Mouse (Mus musculus) hindbrain, embryonic 16.5 days (tissue): ENCODE data around the gene Tnni3. TPM values are rescaled to one million over a fixed set of nuclear protein-coding genes. Genes with fewer than 3 reads are reported as not detected.

Source experiments
- ATAC-seq: fragments of 200-750 bp; cut with Nextera tagmentation; 2 replicates; pipeline ENCODE4 v1.8.0; 2017; ENCODE audit warnings: moderate TSS enrichment, moderate library complexity
- H3K27ac ChIP-seq: fragments of 300-500 bp; sonication (generic); 2 replicates; pipeline ENCODE4 v1.5.1; 2014; ENCODE audit warnings: low read depth, mild to moderate bottlenecking, control low read depth, low read length, moderate library complexity
- H3K27me3 ChIP-seq: fragments of 300-500 bp; sonication (generic); replicated peaks from 2 replicates; pipeline ENCODE4 v1.6.1; 2014; ENCODE audit warnings: low read length; ENCODE audit not compliant: control insufficient read depth, insufficient read depth
- H3K36me3 ChIP-seq: fragments of 300-500 bp; sonication (generic); 2 replicates; pipeline ENCODE4 v1.6.1; 2014; ENCODE audit warnings: mild to moderate bottlenecking, low read length, moderate library complexity, mixed read lengths; ENCODE audit not compliant: control insufficient read depth, insufficient read depth
- H3K4me1 ChIP-seq: fragments of 300-500 bp; sonication (generic); 2 replicates; pipeline ENCODE4 v1.6.1; 2014; ENCODE audit warnings: low read depth, low read length; ENCODE audit not compliant: control insufficient read depth, insufficient read depth
- H3K4me2 ChIP-seq: fragments of 300-500 bp; sonication (generic); 2 replicates; pipeline ENCODE4 v1.6.1; 2014; ENCODE audit warnings: mild to moderate bottlenecking, low read length, control low read depth, moderate library complexity
- H3K4me3 ChIP-seq: fragments of 300-500 bp; sonication (generic); 2 replicates; pipeline ENCODE4 v1.5.1; 2014; ENCODE audit warnings: mild to moderate bottlenecking, low read length, control low read depth, moderate library complexity
- H3K9ac ChIP-seq: fragments of 300-500 bp; sonication (generic); 2 replicates; pipeline ENCODE4 v1.6.1; 2014; ENCODE audit warnings: low read depth, mild to moderate bottlenecking, control low read depth, low read length, moderate library complexity
- H3K9me3 ChIP-seq: fragments of 300-500 bp; sonication (generic); 2 replicates; pipeline ENCODE4 v1.6.1; 2014; ENCODE audit warnings: mild to moderate bottlenecking, low read length, moderate library complexity; ENCODE audit not compliant: control insufficient read depth
- WGBS: fragments of 180-500 bp; shearing (Covaris S2); extraction: QIAGEN DNeasy Blood & Tissue Kit; methylation state at CpG from one replicate; pipeline ENCODE4 v1.1.7; 2014; 5-methylcytosine and 5-hydroxymethylcytosine counted together
- polyA plus RNA-seq: library from polyadenylated mRNA; unstranded; fragments of >200 nt; fragmentation: Nextera tagmentation; extraction: Ambion mirVana; gene quantifications from 2 replicates; pipeline ENCODE4 v1.2.1, GENCODE M21; 2015

Gene Tnni3
- polyA plus RNA-seq, 1 experiment from 2014 or later, result 1.7 TPM

- H3K4me3 ChIP-seq, result no peak overlapping the region
- H3K36me3 ChIP-seq, result no peaks in the 10 kb centered on the region
- H3K4me2 ChIP-seq, result no peak overlapping the region
- 83% methylated on average over 8 of the region's 8 CpGs for WGBS
- no peaks in the 10 kb centered on the region for H3K9me3 ChIP-seq
- no peak for ATAC-seq
- H3K9ac ChIP-seq, result no peak overlapping the region
- H3K27ac ChIP-seq, result no peak overlapping the region
- H3K4me1 ChIP-seq, result no peaks in the 10 kb centered on the region
- no peaks in the 10 kb centered on the region for H3K27me3 ChIP-seq
Measured at GRCm38 (mm10) chr7:4511489-4512224, 12.4 kb downstream of the Tnni3 start.

DNA sequence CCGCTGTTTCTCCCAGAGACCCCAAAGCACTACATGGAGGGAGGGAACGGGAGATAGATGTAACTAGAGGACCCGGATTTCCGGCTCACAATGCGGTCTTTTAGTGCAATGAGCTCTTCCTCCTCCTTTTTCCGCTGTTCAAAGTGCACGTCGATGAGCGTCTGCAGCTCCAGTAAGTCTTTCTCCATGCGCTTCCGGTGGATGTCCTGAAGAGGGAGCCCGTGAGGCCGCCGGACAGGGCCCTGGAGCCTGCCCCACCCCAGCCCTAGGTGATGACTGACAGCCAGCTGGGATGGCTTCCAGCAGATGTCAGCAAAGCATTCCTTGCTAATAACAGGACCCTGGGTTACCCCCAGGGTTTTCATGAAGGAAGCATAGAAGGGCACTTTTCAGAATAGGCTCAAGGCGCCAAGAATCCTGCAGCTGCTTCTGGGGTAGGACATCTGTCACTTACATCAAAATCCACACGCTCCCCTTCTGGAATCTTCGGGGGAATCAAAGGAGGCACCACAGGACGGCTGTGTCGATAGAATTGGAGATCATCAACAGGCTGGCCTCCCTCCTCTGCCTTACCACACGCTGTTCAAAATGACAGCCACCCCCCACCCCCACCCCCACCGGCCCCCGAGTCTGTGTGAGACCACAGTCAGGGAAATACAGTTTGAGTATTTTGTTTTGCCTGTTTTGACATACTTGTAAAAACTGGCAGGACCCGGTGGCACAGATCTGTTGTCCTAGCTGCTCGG lies 14.0 kb downstream of the Tnni3 start:
- Histone ChIP-seq H3K27ac (no peak overlapping the region), H3K36me3 (no peaks in the 10 kb centered on the region), H3K9ac (no peak overlapping the region), H3K4me3 (no peak overlapping the region), H3K9me3 (no peaks in the 10 kb centered on the region), H3K4me2 (no peak overlapping the region), H3K27me3 (no peaks in the 10 kb centered on the region), H3K4me1 (no peaks in the 10 kb centered on the region)
- WGBS, result 12% methylated on average over 24 of the region's 24 CpGs
- ATAC-seq, result peak; percentile 69

DNA sequence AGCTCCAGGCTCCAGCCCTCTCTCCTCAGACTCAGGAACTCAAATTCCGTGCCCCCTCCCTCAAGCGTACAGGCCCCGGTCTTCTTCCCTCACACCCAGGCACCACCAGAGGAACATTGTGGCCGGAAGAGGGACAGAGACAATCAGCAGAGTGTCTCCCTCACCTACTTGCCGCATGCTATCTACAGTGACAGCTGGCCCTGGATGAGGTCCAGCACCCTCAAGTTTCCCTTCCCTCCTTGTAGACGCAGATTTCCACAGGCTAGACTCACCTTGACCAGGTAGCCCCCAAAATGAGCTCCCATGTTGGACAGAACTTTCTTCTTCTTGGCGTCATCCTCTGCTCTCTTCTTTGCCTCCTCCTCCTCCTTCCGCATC lies 15.3 kb downstream of the Tnni3 start:
- WGBS, result 91% methylated on average over 8 of the region's 8 CpGs
- Histone ChIP-seq H3K4me3 (no peak overlapping the region), H3K9me3 (no peaks in the 10 kb centered on the region), H3K9ac (no peak overlapping the region), H3K27me3 (no peaks in the 10 kb centered on the region), H3K36me3 (no peaks in the 10 kb centered on the region), H3K4me1 (no peaks in the 10 kb centered on the region), H3K27ac (no peak overlapping the region), H3K4me2 (no peak overlapping the region)
- no peak for ATAC-seq

- WGBS, result 73% methylated on average over 11 of the region's 32 CpGs
- H3K36me3 ChIP-seq, result no peaks in the 10 kb centered on the region
- no peaks in the 10 kb centered on the region for H3K4me1 ChIP-seq
- no peak overlapping the region for H3K4me3 ChIP-seq
- ATAC-seq, result no peak
- no peaks in the 10 kb centered on the region for H3K27me3 ChIP-seq
- no peak overlapping the region for H3K27ac ChIP-seq
- H3K9ac ChIP-seq, result no peak overlapping the region
- H3K4me2 ChIP-seq, result no peak overlapping the region
- no peaks in the 10 kb centered on the region for H3K9me3 ChIP-seq
Measured at GRCm38 (mm10) chr7:4508062-4508738, 15.8 kb downstream of the Tnni3 start.

- 69% methylated on average over 4 of the region's 4 CpGs for WGBS
- Histone ChIP-seq H3K27me3 (no peaks in the 10 kb centered on the region), H3K4me3 (no peak overlapping the region), H3K27ac (no peak overlapping the region), H3K4me2 (no peak overlapping the region), H3K36me3 (no peaks in the 10 kb centered on the region), H3K4me1 (no peaks in the 10 kb centered on the region), H3K9me3 (no peaks in the 10 kb centered on the region), H3K9ac (no peak overlapping the region)
- ATAC-seq, result no peak
Measured at GRCm38 (mm10) chr7:4507220-4507619, 16.8 kb downstream of the Tnni3 start.

DNA sequence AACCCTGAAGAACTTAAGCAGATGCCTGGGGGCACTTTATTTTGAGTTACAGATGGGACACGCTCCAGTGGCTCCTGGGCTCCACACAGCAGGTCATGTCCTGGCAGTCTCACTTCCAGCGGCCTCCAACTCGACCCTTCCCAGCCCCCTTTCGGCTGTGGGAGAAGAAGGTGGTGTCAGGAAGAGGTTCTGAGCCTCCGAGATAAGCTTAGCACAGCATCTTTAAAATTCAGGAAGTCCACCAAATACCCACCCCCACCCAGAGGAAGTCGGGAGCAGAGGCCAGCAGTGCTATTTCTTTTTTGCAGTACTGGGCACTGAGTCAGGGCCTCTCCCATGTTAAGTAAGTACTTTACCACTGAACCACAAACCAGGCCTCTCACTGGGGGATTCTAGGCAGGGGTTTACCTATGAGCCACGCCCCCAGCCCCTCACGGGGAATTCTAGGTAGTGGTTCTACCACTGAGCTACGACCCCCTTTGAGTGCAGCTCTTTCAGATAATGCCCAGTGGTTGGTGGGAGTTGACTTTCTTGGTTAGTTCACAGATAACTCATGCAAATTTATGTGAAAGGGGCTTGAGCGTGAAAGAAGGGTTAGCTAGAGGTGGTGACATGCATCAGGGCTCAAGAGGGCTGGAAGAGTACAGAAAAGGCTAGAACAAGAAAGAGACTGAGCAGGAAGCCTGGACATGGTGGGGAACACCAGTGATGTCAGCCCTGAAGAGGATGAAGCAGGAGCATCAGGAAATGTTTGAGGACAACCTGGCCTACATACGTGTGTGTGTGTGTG lies 19.2 kb downstream of the Tnni3 start:
- ATAC-seq, result no peak
- Histone ChIP-seq H3K36me3 (no peaks in the 10 kb centered on the region), H3K9me3 (no peaks in the 10 kb centered on the region), H3K27ac (no peak overlapping the region), H3K27me3 (no peaks in the 10 kb centered on the region), H3K4me1 (peaks cover 8% of the 10 kb centered on the region), H3K9ac (no peak overlapping the region), H3K4me2 (no peak overlapping the region), H3K4me3 (no peak overlapping the region)
- 57% methylated on average over 11 of the region's 11 CpGs for WGBS

DNA sequence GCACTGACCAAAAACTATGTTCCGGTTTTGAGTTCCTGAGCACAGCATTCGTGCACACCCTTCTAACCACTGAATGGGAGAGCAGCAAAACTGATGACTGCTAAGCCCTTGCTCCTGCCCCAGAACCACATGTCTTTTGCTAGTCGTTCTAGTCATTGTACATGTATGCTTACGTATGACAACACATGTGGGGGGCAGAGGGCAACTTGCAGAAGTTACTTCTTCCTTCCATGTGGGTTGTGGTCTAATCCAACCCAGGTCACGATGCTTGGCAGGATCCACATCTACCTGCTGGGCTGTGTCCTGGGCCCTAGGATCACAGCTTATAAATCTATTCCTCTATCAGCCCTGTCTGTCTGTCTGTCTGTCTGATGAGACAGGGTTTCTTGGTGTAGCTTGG lies 20.2 kb downstream of the Tnni3 start:
- Histone ChIP-seq H3K27ac (no peak overlapping the region), H3K4me2 (no peak overlapping the region), H3K27me3 (no peaks in the 10 kb centered on the region), H3K4me3 (no peak overlapping the region), H3K4me1 (peaks cover 17% of the 10 kb centered on the region), H3K9ac (no peak overlapping the region), H3K36me3 (0 out of 2 replicates have a peak, but pooled peaks cover 3% of the 10 kb centered on the region), H3K9me3 (no peaks in the 10 kb centered on the region)
- WGBS, result 85% methylated on average over 5 of the region's 5 CpGs
- ATAC-seq, result no peak

DNA sequence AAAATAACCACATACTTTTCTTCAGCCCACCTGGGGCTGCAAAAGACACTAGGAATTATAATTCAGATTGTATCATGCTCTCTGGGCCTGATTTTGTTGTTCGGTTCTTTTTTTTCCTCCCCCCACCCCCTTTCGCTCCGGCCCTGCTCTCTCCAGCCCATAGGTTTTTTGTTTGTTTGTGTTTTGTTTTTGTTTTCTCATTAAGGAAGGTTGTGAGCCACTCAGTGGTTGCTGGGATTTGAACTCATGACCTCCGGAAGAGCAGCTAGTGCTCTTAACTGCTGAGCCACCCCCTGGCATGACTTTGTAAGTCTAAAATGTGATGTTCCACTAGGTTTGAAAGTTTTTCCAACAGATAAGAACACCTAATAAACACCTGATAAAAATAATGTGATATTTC lies 20.9 kb downstream of the Tnni3 start:
- no peaks in the 10 kb centered on the region for H3K9me3 ChIP-seq
- H3K4me2 ChIP-seq, result no peak overlapping the region
- 84% methylated on average over 4 of the region's 4 CpGs for WGBS
- H3K4me1 ChIP-seq, result peaks cover 24% of the 10 kb centered on the region
- no peak overlapping the region for H3K4me3 ChIP-seq
- ATAC-seq, result no peak
- no peak overlapping the region for H3K9ac ChIP-seq
- H3K27me3 ChIP-seq, result no peaks in the 10 kb centered on the region
- 0 out of 2 replicates have a peak, but pooled peaks cover 3% of the 10 kb centered on the region for H3K36me3 ChIP-seq
- no peak overlapping the region for H3K27ac ChIP-seq
